Mouse (Mus musculus) kidney, embryonic 15.5 days (tissue): ENCODE measurements at regions not wholly inside any gene's neighbourhood (a gene's known extent, or its start where the extent isn't known, plus 50 kb on each side); places are given as distances from the start of the nearest gene placed in this dataset.

Experiments used
- ATAC-seq: fragments of 200-750 bp; cut with Nextera tagmentation; replicated peaks from 2 replicates; pipeline ENCODE4 v1.8.0; 2017; ENCODE audit warnings: moderate TSS enrichment; ENCODE audit not compliant: low FRiP score
- H3K27ac ChIP-seq: fragments of 300-500 bp; sonication (generic); 2 replicates; pipeline ENCODE4 v1.5.1; 2015; ENCODE audit warnings: mild to moderate bottlenecking, inconsistent platforms
- H3K27me3 ChIP-seq: fragments of 300-500 bp; sonication (generic); 2 replicates; pipeline ENCODE4 v1.6.1; 2015; ENCODE audit warnings: inconsistent platforms
- H3K36me3 ChIP-seq: fragments of 300-500 bp; sonication (generic); 2 replicates; pipeline ENCODE4 v1.6.1; 2015; ENCODE audit warnings: inconsistent platforms
- H3K4me1 ChIP-seq: fragments of 300-500 bp; sonication (generic); 2 replicates; pipeline ENCODE4 v1.6.1; 2015; ENCODE audit warnings: inconsistent platforms
- H3K4me2 ChIP-seq: fragments of 300-500 bp; sonication (generic); 2 replicates; pipeline ENCODE4 v1.6.1; 2015; ENCODE audit warnings: moderate library complexity, mild to moderate bottlenecking, inconsistent platforms
- H3K4me3 ChIP-seq: fragments of 300-500 bp; sonication (generic); replicated peaks from 2 replicates; pipeline ENCODE4 v1.5.1; 2015; ENCODE audit warnings: mild to moderate bottlenecking, inconsistent platforms
- H3K9ac ChIP-seq: fragments of 300-500 bp; sonication (generic); 2 replicates; pipeline ENCODE4 v1.6.1; 2015; ENCODE audit warnings: mild to moderate bottlenecking, inconsistent platforms
- H3K9me3 ChIP-seq: fragments of 300-500 bp; sonication (generic); replicated peaks from 2 replicates; pipeline ENCODE4 v1.6.1; 2016; ENCODE audit warnings: inconsistent platforms
- WGBS: fragments of 180-500 bp; shearing (Covaris S2); methylation state at CpG from one replicate; pipeline ENCODE4 v1.1.7; 2015; ENCODE audit warnings: mixed read lengths; 5-methylcytosine and 5-hydroxymethylcytosine counted together

DNA sequence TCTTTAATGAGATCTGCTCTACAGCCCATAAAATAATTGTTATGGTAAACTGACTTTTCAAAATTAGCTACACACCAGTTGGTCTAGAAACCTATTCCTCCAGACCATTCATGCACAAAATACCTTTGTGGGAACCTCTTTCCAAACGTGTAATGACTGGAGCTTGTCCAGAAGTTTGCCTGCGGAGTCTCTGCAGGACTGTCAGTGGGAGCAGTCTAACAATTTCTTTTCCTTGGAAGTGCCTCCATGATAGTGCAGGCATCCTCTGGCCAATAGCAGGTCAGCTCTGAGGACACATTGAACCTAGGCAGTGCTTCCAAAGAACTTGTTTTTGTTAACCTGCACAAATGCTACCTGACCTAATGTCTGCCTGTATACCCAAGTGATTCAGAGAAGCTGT lies 932.3 kb downstream of the Pcdh9 start:
- H3K9ac ChIP-seq, result no peak overlapping the region
- H3K27me3 ChIP-seq, result no peaks in the 10 kb centered on the region
- no peak overlapping the region for H3K27ac ChIP-seq
- H3K4me2 ChIP-seq, result no peak overlapping the region
- no peaks in the 10 kb centered on the region for H3K9me3 ChIP-seq
- no peaks in the 10 kb centered on the region for H3K36me3 ChIP-seq
- ATAC-seq, result no peak
- H3K4me3 ChIP-seq, result no peak overlapping the region
- WGBS, result 36% methylated on average over 2 of the region's 2 CpGs
- no peaks in the 10 kb centered on the region for H3K4me1 ChIP-seq

DNA sequence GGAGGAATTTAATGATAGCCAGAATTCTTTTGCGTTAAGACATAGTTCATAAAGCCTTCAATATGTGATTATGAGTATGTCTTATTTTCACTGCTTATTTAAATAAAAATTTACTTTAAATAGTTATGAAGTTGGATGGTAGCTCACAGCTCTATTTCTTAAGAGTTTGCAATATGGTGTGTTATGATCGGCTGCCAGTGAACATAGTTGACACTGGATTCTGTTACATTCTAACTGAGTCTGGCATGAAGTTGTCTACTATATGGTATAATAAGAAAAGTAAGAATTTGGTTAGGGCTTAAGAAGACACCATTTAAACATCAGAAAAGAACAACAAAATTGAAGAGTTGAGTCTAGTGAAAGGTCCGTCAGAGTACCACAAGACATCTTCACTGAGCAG lies 935.0 kb downstream of the Pcdh9 start:
- H3K36me3 ChIP-seq, result no peaks in the 10 kb centered on the region
- no peak overlapping the region for H3K27ac ChIP-seq
- H3K9me3 ChIP-seq, result no peaks in the 10 kb centered on the region
- H3K4me2 ChIP-seq, result no peak overlapping the region
- no peak overlapping the region for H3K9ac ChIP-seq
- ATAC-seq, result no peak
- 89% methylated on average over 3 of the region's 3 CpGs for WGBS
- H3K27me3 ChIP-seq, result no peaks in the 10 kb centered on the region
- no peak overlapping the region for H3K4me3 ChIP-seq
- no peaks in the 10 kb centered on the region for H3K4me1 ChIP-seq

DNA sequence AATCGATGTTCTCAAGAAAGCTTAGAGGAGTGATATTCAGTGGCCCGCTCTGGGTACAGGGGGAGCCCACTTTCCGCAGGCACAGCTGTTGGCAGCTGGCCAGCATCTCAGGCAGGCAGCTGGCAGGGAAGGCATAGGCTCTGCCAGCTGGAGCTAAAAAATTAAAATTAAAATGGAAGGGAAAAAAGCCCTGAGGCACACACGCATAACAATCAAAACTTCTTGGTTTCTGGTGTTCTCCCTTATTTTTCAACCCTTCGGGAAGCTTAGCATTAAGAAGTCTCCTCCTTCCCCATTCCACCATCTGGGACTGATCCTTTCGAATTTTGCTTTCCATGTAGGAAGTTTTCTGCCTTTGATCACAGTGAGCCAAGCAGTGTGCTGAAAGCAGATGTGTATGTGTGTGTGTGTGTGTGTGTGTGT lies 982.8 kb downstream of the Pcdh9 start:
- Histone ChIP-seq H3K27ac (no peak overlapping the region), H3K4me3 (no peak overlapping the region), H3K27me3 (no peaks in the 10 kb centered on the region), H3K9ac (no peak overlapping the region), H3K36me3 (no peaks in the 10 kb centered on the region), H3K4me1 (no peaks in the 10 kb centered on the region), H3K4me2 (no peak overlapping the region), H3K9me3 (no peaks in the 10 kb centered on the region)
- 78% methylated on average over 6 of the region's 6 CpGs for WGBS
- no peak for ATAC-seq

DNA sequence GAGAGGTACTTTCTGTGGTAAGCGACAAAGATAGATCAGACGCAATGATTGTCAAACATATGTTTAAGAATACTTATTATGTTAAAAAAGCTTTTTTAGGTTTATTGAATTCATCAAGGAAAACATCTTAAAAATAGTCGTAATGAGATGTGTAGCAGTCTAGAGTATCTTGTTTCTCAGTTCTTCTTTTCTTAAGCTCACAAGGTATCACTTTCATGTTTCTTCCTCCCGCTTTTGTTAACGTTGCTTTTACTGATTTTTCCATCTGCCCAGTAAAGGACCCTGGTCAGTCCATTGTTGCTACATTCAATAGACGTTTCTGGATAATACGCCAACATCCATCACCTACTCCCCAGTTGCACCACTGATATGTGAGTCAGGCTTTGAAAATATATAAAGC lies 1015.9 kb downstream of the Pcdh9 start:
- no peak overlapping the region for H3K27ac ChIP-seq
- no peaks in the 10 kb centered on the region for H3K36me3 ChIP-seq
- no peaks in the 10 kb centered on the region for H3K9me3 ChIP-seq
- H3K4me3 ChIP-seq, result no peak overlapping the region
- ATAC-seq, result no peak
- H3K4me2 ChIP-seq, result no peak overlapping the region
- H3K27me3 ChIP-seq, result no peaks in the 10 kb centered on the region
- no peak overlapping the region for H3K9ac ChIP-seq
- H3K4me1 ChIP-seq, result no peaks in the 10 kb centered on the region
- 77% methylated on average over 7 of the region's 7 CpGs for WGBS

DNA sequence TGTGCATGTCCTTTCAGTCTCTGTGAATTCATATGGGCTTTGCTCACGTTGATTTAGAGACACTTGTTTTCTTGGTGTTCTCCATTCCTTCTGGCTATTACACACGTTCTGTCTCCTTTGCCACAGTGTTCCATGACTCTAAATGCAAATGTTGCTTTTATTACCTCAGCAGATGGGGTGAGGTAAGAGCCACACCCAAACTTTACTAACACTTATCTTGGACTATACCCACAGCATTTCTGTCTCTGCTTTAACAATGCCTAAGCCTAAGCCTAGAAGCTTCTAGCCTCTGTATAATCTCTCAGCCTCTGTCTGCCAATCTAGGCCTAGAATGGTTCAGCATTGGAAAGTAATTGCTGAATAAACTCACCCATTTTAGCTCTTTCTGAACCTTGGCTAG lies 1024.0 kb downstream of the Pcdh9 start:
- no peak overlapping the region for H3K4me2 ChIP-seq
- no peaks in the 10 kb centered on the region for H3K4me1 ChIP-seq
- H3K4me3 ChIP-seq, result no peak overlapping the region
- no peaks in the 10 kb centered on the region for H3K27me3 ChIP-seq
- H3K9me3 ChIP-seq, result no peaks in the 10 kb centered on the region
- H3K9ac ChIP-seq, result no peak overlapping the region
- 61% methylated on average over 2 of the region's 2 CpGs for WGBS
- H3K36me3 ChIP-seq, result no peaks in the 10 kb centered on the region
- no peak overlapping the region for H3K27ac ChIP-seq
- ATAC-seq, result no peak

DNA sequence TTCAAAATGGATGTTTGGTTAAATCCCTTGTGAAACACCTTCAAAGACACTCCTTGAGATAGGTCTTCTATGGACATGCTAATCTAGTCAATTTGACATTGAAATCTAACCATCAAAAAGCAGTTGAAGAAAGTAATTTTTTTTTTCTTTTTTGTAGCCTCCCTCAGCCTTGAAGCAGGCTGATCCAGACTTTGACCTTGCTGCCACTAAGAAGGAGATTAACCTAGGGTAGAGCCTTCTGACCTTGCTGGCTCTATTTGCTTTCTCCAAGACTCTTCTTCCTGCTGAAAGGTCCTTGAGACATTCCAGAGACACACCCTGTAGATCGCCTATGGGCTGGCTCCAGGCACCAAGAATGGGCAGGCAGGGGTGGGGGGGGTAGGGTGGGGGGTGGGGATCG lies 1027.5 kb downstream of the Pcdh9 start:
- no peak overlapping the region for H3K4me3 ChIP-seq
- no peaks in the 10 kb centered on the region for H3K36me3 ChIP-seq
- no peak overlapping the region for H3K4me2 ChIP-seq
- no peaks in the 10 kb centered on the region for H3K27me3 ChIP-seq
- H3K4me1 ChIP-seq, result no peaks in the 10 kb centered on the region
- H3K9me3 ChIP-seq, result no peaks in the 10 kb centered on the region
- 73% methylated on average over 2 of the region's 2 CpGs for WGBS
- H3K27ac ChIP-seq, result no peak overlapping the region
- H3K9ac ChIP-seq, result no peak overlapping the region
- no peak for ATAC-seq

DNA sequence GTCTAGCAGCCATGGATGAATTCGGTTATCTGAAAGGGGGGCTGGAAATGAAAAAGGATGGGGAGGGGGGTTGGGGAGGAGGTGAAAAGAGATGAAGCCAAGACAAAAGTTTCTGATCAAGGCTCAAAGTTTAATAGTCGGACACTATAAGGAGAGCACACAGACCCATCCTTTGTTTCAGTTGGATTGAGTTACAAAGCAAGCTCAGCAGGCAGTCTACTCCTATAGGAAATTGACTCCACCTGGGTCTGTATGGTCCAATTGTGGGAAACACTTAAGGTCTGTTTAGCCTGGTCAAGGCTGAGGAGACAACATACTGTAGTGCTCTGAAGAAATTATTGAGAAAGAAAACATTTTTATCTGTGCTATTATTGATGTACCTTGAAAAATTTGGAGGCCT lies 1029.8 kb downstream of the Pcdh9 start:
- no peak overlapping the region for H3K4me2 ChIP-seq
- no peak for ATAC-seq
- H3K4me3 ChIP-seq, result no peak overlapping the region
- no peak overlapping the region for H3K9ac ChIP-seq
- no peaks in the 10 kb centered on the region for H3K36me3 ChIP-seq
- no peaks in the 10 kb centered on the region for H3K27me3 ChIP-seq
- H3K27ac ChIP-seq, result no peak overlapping the region
- 92% methylated on average over 2 of the region's 2 CpGs for WGBS
- no peaks in the 10 kb centered on the region for H3K4me1 ChIP-seq
- H3K9me3 ChIP-seq, result no peaks in the 10 kb centered on the region

DNA sequence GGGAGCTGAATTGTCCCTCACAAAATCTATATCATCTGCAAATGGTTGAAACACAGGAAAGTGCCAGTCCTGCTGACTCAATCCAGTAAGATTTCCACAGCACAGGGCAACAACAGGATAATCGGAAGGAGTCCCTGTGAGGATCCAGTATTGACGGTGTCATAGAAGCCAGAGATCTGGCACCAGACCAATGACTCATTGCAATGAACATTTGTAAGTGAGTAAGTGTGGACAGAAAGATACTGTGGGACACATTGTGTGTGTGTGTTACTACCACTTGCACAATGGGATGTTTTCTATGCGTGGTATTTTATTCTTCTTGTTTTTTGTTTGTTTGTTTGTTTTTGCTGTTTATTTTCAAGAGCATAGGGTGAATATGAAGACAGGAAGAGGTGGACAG lies 1056.8 kb downstream of the Pcdh9 start:
- no peak overlapping the region for H3K4me2 ChIP-seq
- no peak for ATAC-seq
- H3K4me1 ChIP-seq, result no peaks in the 10 kb centered on the region
- WGBS, result 90% methylated on average over 3 of the region's 3 CpGs
- H3K36me3 ChIP-seq, result no peaks in the 10 kb centered on the region
- no peak overlapping the region for H3K9ac ChIP-seq
- no peaks in the 10 kb centered on the region for H3K27me3 ChIP-seq
- H3K4me3 ChIP-seq, result no peak overlapping the region
- no peak overlapping the region for H3K27ac ChIP-seq
- no peaks in the 10 kb centered on the region for H3K9me3 ChIP-seq

DNA sequence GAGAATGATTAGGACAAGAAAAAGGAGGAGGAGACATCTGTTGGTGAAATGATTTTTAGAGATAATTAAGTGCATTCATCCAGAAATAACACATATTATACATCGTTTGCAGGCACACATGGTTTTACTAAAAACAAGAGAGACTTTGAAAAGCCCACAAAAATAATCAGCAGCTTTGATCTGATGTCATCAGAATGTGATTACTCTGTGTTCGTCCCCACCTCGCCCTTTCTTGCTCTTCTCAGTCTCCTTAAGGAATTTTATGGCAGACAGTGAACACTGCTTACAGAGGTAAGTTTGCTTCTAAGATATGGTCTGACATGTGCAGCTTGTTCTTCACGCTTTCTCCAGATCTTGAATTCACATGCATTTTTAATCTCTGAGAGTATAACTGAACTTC lies 1061.3 kb downstream of the Pcdh9 start:
- Histone ChIP-seq H3K9ac (no peak overlapping the region), H3K36me3 (no peaks in the 10 kb centered on the region), H3K4me2 (no peak overlapping the region), H3K4me3 (no peak overlapping the region), H3K4me1 (no peaks in the 10 kb centered on the region), H3K27me3 (no peaks in the 10 kb centered on the region), H3K27ac (no peak overlapping the region), H3K9me3 (no peaks in the 10 kb centered on the region)
- ATAC-seq, result no peak
- WGBS, result 59% methylated on average over 4 of the region's 4 CpGs

DNA sequence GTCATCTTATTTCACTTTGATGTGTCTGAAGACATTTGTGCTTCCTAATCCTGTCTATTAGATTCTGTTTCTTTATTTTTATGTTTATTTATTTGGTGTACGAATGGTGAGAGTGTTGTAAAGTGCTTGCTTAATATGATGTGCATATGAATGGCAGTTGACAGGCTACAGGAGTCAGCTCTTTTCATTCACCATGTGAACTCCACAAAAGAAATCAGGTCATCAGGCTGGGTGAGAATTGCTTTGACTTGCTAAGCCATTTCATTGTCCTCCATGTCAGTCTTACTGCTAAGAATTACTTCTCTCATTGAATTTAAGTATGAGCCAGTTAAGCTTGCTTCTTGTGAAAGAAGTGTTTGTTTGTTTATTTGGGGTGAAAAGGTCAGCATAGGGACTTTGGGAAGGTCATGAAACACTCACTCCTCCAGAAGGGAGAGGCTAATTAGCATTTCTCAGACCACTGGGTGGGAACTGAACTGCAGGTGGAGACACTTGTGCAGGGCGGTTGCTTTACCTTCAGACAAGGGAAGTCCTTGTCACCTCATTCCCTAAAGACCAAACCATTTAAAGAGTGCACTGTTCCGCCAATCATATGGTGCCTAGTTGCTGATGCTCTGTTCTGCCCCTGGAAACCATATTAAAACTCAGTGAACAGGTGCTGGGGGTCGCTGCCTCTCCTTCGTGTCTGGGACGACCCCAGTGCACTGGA lies 1063.7 kb downstream of the Pcdh9 start:
- no peaks in the 10 kb centered on the region for H3K27me3 ChIP-seq
- H3K4me3 ChIP-seq, result no peak overlapping the region
- no peaks in the 10 kb centered on the region for H3K4me1 ChIP-seq
- H3K4me2 ChIP-seq, result no peak overlapping the region
- H3K9me3 ChIP-seq, result no peaks in the 10 kb centered on the region
- ATAC-seq, result no peak
- 65% methylated on average over 6 of the region's 6 CpGs for WGBS
- H3K36me3 ChIP-seq, result no peaks in the 10 kb centered on the region
- no peak overlapping the region for H3K27ac ChIP-seq
- H3K9ac ChIP-seq, result no peak overlapping the region

DNA sequence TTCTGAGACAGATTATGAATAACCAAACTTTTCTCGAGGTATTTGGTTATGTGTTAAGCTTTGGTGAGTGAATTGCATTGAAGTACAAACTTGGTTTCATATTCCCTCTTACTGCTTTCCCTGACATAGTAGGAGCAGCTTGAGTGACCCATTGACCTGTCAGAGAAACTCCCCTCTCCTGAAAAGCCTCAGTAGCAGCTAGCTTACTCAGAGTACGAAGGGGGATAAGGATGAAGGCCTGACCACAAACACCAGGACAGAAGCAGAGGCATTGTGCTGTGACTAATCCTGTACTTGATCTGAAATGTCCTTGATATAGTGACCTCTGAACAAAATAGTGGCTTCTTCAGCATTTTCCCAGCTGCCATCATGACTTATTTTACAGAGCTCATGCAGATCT lies 1070.4 kb downstream of the Pcdh9 start:
- Histone ChIP-seq H3K27ac (no peak overlapping the region), H3K4me2 (no peak overlapping the region), H3K4me1 (no peaks in the 10 kb centered on the region), H3K9ac (no peak overlapping the region), H3K27me3 (no peaks in the 10 kb centered on the region), H3K36me3 (no peaks in the 10 kb centered on the region), H3K4me3 (no peak overlapping the region), H3K9me3 (no peaks in the 10 kb centered on the region)
- ATAC-seq, result peak; percentile 80
- WGBS, result 38% methylated on average over 2 of the region's 2 CpGs
